Mouse (Mus musculus): ENCODE data around the gene Gpr62. TPM values are rescaled to one million over a fixed set of nuclear protein-coding genes. Genes with fewer than 3 reads are reported as not detected.

Gpr62 gene
- polyA plus RNA-seq, 1 experiment from 2014 or later, result 0.11 TPM

GRCm38 (mm10) chr9:106433389-106433788 lies 32.3 kb downstream of the Gpr62 start:
- no peak overlapping the region for H3K4me2 ChIP-seq
- no peak for ATAC-seq (replicated peaks; ENCODE audit: low FRiP score)
- H3K9me3 ChIP-seq (ENCODE audit: control insufficient read depth, low read length), result no peaks in the 10 kb centered on the region
- no peak overlapping the region for H3K9ac ChIP-seq (ENCODE audit: low read depth, low read length)
- no peak for DNase-seq (ENCODE audit: low spot score)
- WGBS, result 63% methylated on average over 7 of the region's 7 CpGs
- peaks cover 24% of the 10 kb centered on the region for H3K36me3 ChIP-seq (ENCODE audit: control insufficient read depth, insufficient read depth, low read length)
- H3K27ac ChIP-seq (ENCODE audit: low read depth, low read length), result peak overlapping the region; percentile 35
- H3K4me3 ChIP-seq (ENCODE audit: low read depth, low read length), result 0 out of 2 replicates have a peak overlapping the region, but pooled peaks have one; percentile 4
- no peaks in the 10 kb centered on the region for H3K27me3 ChIP-seq (replicated peaks; ENCODE audit: control insufficient read depth, insufficient read depth, low read length)
- H3K4me1 ChIP-seq (replicated peaks; ENCODE audit: control insufficient read depth, insufficient read depth, low read length), result peaks cover 45% of the 10 kb centered on the region

GRCm38 (mm10) chr9:106430015-106430264 lies 35.8 kb downstream of the Gpr62 start:
- Histone ChIP-seq H3K36me3 (ENCODE audit: control insufficient read depth, insufficient read depth, low read length) (peaks cover 24% of the 10 kb centered on the region), H3K9ac (ENCODE audit: low read depth, low read length) (peak overlapping the region; percentile 100), H3K9me3 (ENCODE audit: control insufficient read depth, low read length) (no peaks in the 10 kb centered on the region), H3K4me1 (replicated peaks; ENCODE audit: control insufficient read depth, insufficient read depth, low read length) (peaks cover 29% of the 10 kb centered on the region), H3K27me3 (replicated peaks; ENCODE audit: control insufficient read depth, insufficient read depth, low read length) (no peaks in the 10 kb centered on the region), H3K4me3 (ENCODE audit: low read depth, low read length) (peak overlapping the region; percentile 88), H3K4me2 (peak overlapping the region; percentile 84), H3K27ac (ENCODE audit: low read depth, low read length) (peak overlapping the region; percentile 96)
- ATAC-seq (replicated peaks; ENCODE audit: low FRiP score), result no peak
- DNase-seq (ENCODE audit: low spot score), result no peak
- 0% methylated on average over 4 of the region's 4 CpGs for WGBS

GRCm38 (mm10) chr9:106429221-106430014 lies 36.3 kb downstream of the Gpr62 start, which contains the start of gene Rpl29:
TSS of gene Rpl29 (plus strand) at chr9:106429454.
- Histone ChIP-seq H3K9ac (ENCODE audit: low read depth, low read length) (peak within 1 kb of the TSS; percentile 100), H3K27me3 (replicated peaks; ENCODE audit: control insufficient read depth, insufficient read depth, low read length) (no peaks in the 10 kb centered on the region), H3K4me3 (ENCODE audit: low read depth, low read length) (peak within 1 kb of the TSS; percentile 88), H3K4me1 (replicated peaks; ENCODE audit: control insufficient read depth, insufficient read depth, low read length) (peaks cover 24% of the 10 kb centered on the region), H3K9me3 (ENCODE audit: control insufficient read depth, low read length) (no peaks in the 10 kb centered on the region), H3K36me3 (ENCODE audit: control insufficient read depth, insufficient read depth, low read length) (peaks cover 24% of the 10 kb centered on the region), H3K27ac (ENCODE audit: low read depth, low read length) (peak within 1 kb of the TSS; percentile 96), H3K4me2 (peak within 1 kb of the TSS; percentile 85)
- 0% methylated on average over 55 of the region's 55 CpGs for WGBS
- peak; percentile 89 for DNase-seq (ENCODE audit: low spot score)
- ATAC-seq (replicated peaks; ENCODE audit: low FRiP score), result peak; percentile 86

GRCm38 (mm10) chr9:106428719-106429220 lies 37.0 kb downstream of the Gpr62 start:
- DNase-seq (ENCODE audit: low spot score) (no peak), ATAC-seq (replicated peaks; ENCODE audit: low FRiP score) (peak; percentile 29)
- H3K9ac ChIP-seq (ENCODE audit: low read depth, low read length), result peak overlapping the region; percentile 58
- peaks cover 22% of the 10 kb centered on the region for H3K36me3 ChIP-seq (ENCODE audit: control insufficient read depth, insufficient read depth, low read length)
- peak overlapping the region; percentile 88 for H3K4me3 ChIP-seq (ENCODE audit: low read depth, low read length)
- no peaks in the 10 kb centered on the region for H3K9me3 ChIP-seq (ENCODE audit: control insufficient read depth, low read length)
- peaks cover 21% of the 10 kb centered on the region for H3K4me1 ChIP-seq (replicated peaks; ENCODE audit: control insufficient read depth, insufficient read depth, low read length)
- peak overlapping the region; percentile 82 for H3K27ac ChIP-seq (ENCODE audit: low read depth, low read length)
- H3K27me3 ChIP-seq (replicated peaks; ENCODE audit: control insufficient read depth, insufficient read depth, low read length), result no peaks in the 10 kb centered on the region
- 26% methylated on average over 11 of the region's 11 CpGs for WGBS
- H3K4me2 ChIP-seq, result peak overlapping the region; percentile 85

- H3K36me3 ChIP-seq (ENCODE audit: control insufficient read depth, insufficient read depth, low read length), result no peaks in the 10 kb centered on the region
- H3K4me3 ChIP-seq (ENCODE audit: low read depth, low read length), result no peak overlapping the region
- H3K27ac ChIP-seq (ENCODE audit: low read depth, low read length), result no peak overlapping the region
- 0% methylated on average over 3 of the region's 3 CpGs for WGBS
- peaks cover 26% of the 10 kb centered on the region for H3K27me3 ChIP-seq (replicated peaks; ENCODE audit: control insufficient read depth, insufficient read depth, low read length)
- H3K4me1 ChIP-seq (replicated peaks; ENCODE audit: control insufficient read depth, insufficient read depth, low read length), result peaks cover 14% of the 10 kb centered on the region
- ATAC-seq (replicated peaks; ENCODE audit: low FRiP score) (peak; percentile 74), DNase-seq (ENCODE audit: low spot score) (peak; percentile 81)
- H3K4me2 ChIP-seq, result peak overlapping the region; percentile 13; the same call in 1 of the 2 replicates
- no peak overlapping the region for H3K9ac ChIP-seq (ENCODE audit: low read depth, low read length)
- no peaks in the 10 kb centered on the region for H3K9me3 ChIP-seq (ENCODE audit: control insufficient read depth, low read length)
Measured at GRCm38 (mm10) chr9:106421865-106422160, 43.9 kb downstream of the Gpr62 start.

GRCm38 (mm10) chr9:106421033-106421864 lies 44.5 kb downstream of the Gpr62 start:
- WGBS, result 11% methylated on average over 18 of the region's 18 CpGs
- H3K27me3 ChIP-seq (replicated peaks; ENCODE audit: control insufficient read depth, insufficient read depth, low read length), result peaks cover 26% of the 10 kb centered on the region
- no peak overlapping the region for H3K27ac ChIP-seq (ENCODE audit: low read depth, low read length)
- H3K9me3 ChIP-seq (ENCODE audit: control insufficient read depth, low read length), result no peaks in the 10 kb centered on the region
- peak overlapping the region; percentile 13; the same call in 1 of the 2 replicates for H3K4me2 ChIP-seq
- no peaks in the 10 kb centered on the region for H3K36me3 ChIP-seq (ENCODE audit: control insufficient read depth, insufficient read depth, low read length)
- H3K9ac ChIP-seq (ENCODE audit: low read depth, low read length), result no peak overlapping the region
- no peak overlapping the region for H3K4me3 ChIP-seq (ENCODE audit: low read depth, low read length)
- DNase-seq (ENCODE audit: low spot score) (no peak), ATAC-seq (replicated peaks; ENCODE audit: low FRiP score) (peak; percentile 24; the same call in 1 of the 2 replicates)
- H3K4me1 ChIP-seq (replicated peaks; ENCODE audit: control insufficient read depth, insufficient read depth, low read length), result peaks cover 14% of the 10 kb centered on the region

- Histone ChIP-seq H3K4me3 (ENCODE audit: low read depth, low read length) (no peak overlapping the region), H3K27me3 (replicated peaks; ENCODE audit: control insufficient read depth, insufficient read depth, low read length) (peaks cover 26% of the 10 kb centered on the region), H3K4me2 (no peak overlapping the region), H3K36me3 (ENCODE audit: control insufficient read depth, insufficient read depth, low read length) (no peaks in the 10 kb centered on the region), H3K9me3 (ENCODE audit: control insufficient read depth, low read length) (no peaks in the 10 kb centered on the region), H3K4me1 (replicated peaks; ENCODE audit: control insufficient read depth, insufficient read depth, low read length) (peaks cover 14% of the 10 kb centered on the region), H3K9ac (ENCODE audit: low read depth, low read length) (no peak overlapping the region), H3K27ac (ENCODE audit: low read depth, low read length) (no peak overlapping the region)
- DNase-seq (ENCODE audit: low spot score), result no peak
- ATAC-seq (replicated peaks; ENCODE audit: low FRiP score), result no peak; the same call in 1 of the 2 replicates
- WGBS, result 0% methylated on average over 2 of the region's 2 CpGs
Measured at GRCm38 (mm10) chr9:106420608-106421007, 45.1 kb downstream of the Gpr62 start.

- Histone ChIP-seq H3K4me2 (peak overlapping the region; percentile 59), H3K27ac (ENCODE audit: low read depth, low read length) (no peak overlapping the region), H3K9me3 (ENCODE audit: control insufficient read depth, low read length) (no peaks in the 10 kb centered on the region), H3K9ac (ENCODE audit: low read depth, low read length) (peak overlapping the region; percentile 41; the same call in 1 of the 2 replicates), H3K4me1 (replicated peaks; ENCODE audit: control insufficient read depth, insufficient read depth, low read length) (peaks cover 14% of the 10 kb centered on the region), H3K4me3 (ENCODE audit: low read depth, low read length) (0 out of 2 replicates have a peak overlapping the region, but pooled peaks have one; percentile 24), H3K27me3 (replicated peaks; ENCODE audit: control insufficient read depth, insufficient read depth, low read length) (peaks cover 26% of the 10 kb centered on the region), H3K36me3 (ENCODE audit: control insufficient read depth, insufficient read depth, low read length) (no peaks in the 10 kb centered on the region)
- no peak for ATAC-seq (replicated peaks; ENCODE audit: low FRiP score)
- 19% methylated on average over 29 of the region's 29 CpGs for WGBS
- peak; percentile 70 for DNase-seq (ENCODE audit: low spot score)
Measured at GRCm38 (mm10) chr9:106417841-106418625, 47.7 kb downstream of the Gpr62 start.
